ENCODE assay signal across 9 mouse cellular contexts in genomic region chr15:64446411-64447072, GRCm38 (mm10).
DNase-seq lines count a peak whose midpoint lies in the region; ATAC-seq and TF ChIP-seq lines count a peak whose summit lies in the region.
"Had no signal": no experiment of that assay in that cellular context is flagged by ENCODE, and none has a peak within 500 bp of the region (broad histone marks: within the 10 kb centered on the region; RNA-seq: fewer than 3 reads in every experiment).

No protein-coding gene starts in this region.

- CTCF ChIA-PET in Patski (lab: Charles Lee), result interaction anchor here (0.7 to 2.2 kb wide), 4 partner anchors 9 to 22 kb away, joined by 4 to 9 read pairs (median 4); no protein-coding TSS in a partner anchor

- TF ChIP-seq CTCF in Patski (IDR thresholded peaks at IDR 0.05), result no peak

- peak; percentile 27 for DNase-seq in kidney, adult 9 months
- no peak for DNase-seq in kidney, postnatal 10 days
- peak; percentile 28 for DNase-seq in Patski (ENCODE audit: low read depth, low spot score)
- peak; percentile 34 to 60 for DNase-seq in frontal cortex, postnatal 36 days (ENCODE audit: low spot score in 2 of 2)
- DNase-seq in heart, postnatal 4 days, result no peak
- DNase-seq: embryo, embryonic 11 days had no signal

- in situ Hi-C loops in Patski (cut with MboI; ENCODE audit: low pct_unique_long_range_greater_than_20kb), result no loop called here

- POLR2A ChIA-PET in Patski (lab: Charles Lee), result interaction anchor here (0.9 kb wide), 1 partner anchor 11 kb away, joined by 4 read pairs; no protein-coding TSS in a partner anchor

- no peaks in the 10 kb centered on the region for H3K27me3 ChIP-seq in Patski
- H3K27me3 ChIP-seq: heart, embryonic 13.5 days had no signal

- ATAC-seq in Patski, result no peak
- peak; percentile 73 for ATAC-seq in neutrophil, adult 5-6 weeks (ENCODE audit: extremely low read depth, insufficient number of reproducible peaks, low FRiP score, poor library complexity, severe bottlenecking)
- no peak for ATAC-seq in megakaryocyte-erythroid progenitor cell, adult 5-6 weeks (replicated peaks; ENCODE audit: low FRiP score, low TSS enrichment, poor library complexity, severe bottlenecking)

Comparison
In these comparisons a context has a peak if more than half of its experiments do, and no peak if none do; other contexts are left out.
1. DNase-seq: peak in kidney, adult 9 months (single experiment), Patski (single experiment) and frontal cortex, postnatal 36 days (2 of 2); none in kidney, postnatal 10 days (single experiment) and heart, postnatal 4 days (single experiment).